Mouse (Mus musculus): Measurements from ENCODE around the gene Psap.

Psap gene

GRCm38 (mm10) chr10:60347768-60348610, 70.6 kb downstream of the Psap start:
- no peak for DNase-seq (ENCODE audit: low spot score in 2 of 2)

- no peak for DNase-seq (ENCODE audit: low spot score in 2 of 2)
Measured at GRCm38 (mm10) chr10:60349056-60349455, 71.6 kb downstream of the Psap start.

GRCm38 (mm10) chr10:60349644-60350043, 72.2 kb downstream of the Psap start:
- DNase-seq (ENCODE audit: low spot score in 2 of 2): no peak

GRCm38 (mm10) chr10:60350077-60350804, 72.8 kb downstream of the Psap start:
- DNase-seq (ENCODE audit: low spot score in 2 of 2): no peak

GRCm38 (mm10) chr10:60350805-60351167, 73.4 kb downstream of the Psap start:
- peak; percentile 61 to 79 for DNase-seq (ENCODE audit: low spot score in 2 of 2)

GRCm38 (mm10) chr10:60351248-60351647, 73.8 kb downstream of the Psap start:
- DNase-seq (ENCODE audit: low spot score in 2 of 2): no peak

GRCm38 (mm10) chr10:60351761-60352455, 74.5 kb downstream of the Psap start:
- DNase-seq (ENCODE audit: low spot score in 2 of 2): no peak
